Mouse (Mus musculus) liver, adult 2 months (tissue): Measurements from ENCODE around the gene Trmo.

Experiments
- CTCF ChIP-seq: fragments of 200-500 bp; IDR thresholded peaks from 2 replicates; pipeline ENCODE4 v1.5.1; 2011; ENCODE audit warnings: low read depth, low read length, control low read depth
- POLR2A ChIP-seq: fragments of 200-500 bp; IDR thresholded peaks from 2 replicates; pipeline ENCODE4 v1.6.1; 2011; ENCODE audit warnings: low read length, control low read depth; ENCODE audit not compliant: insufficient read depth; ENCODE audit errors: extremely low read depth

- peak; percentile 48; the same call in 1 of the 2 replicates for TF ChIP-seq CTCF
- TF ChIP-seq POLR2A, result no peak
Measured at GRCm38 (mm10) chr4:46374455-46374854, 14.8 kb downstream of the Trmo start.
